Mouse (Mus musculus) brain, adult 10 weeks (tissue): ENCODE measurements around the gene Gm10192. TPM values are rescaled to one million over a fixed set of nuclear protein-coding genes. Genes with fewer than 3 reads are reported as not detected.

ENCODE experiments used
- polyA plus RNA-seq: library from polyadenylated mRNA; stranded (reverse); fragments of 350-450 nt; fragmentation: Illumina TruSeq; extraction: RNeasy Lipid Tissue Mini Kit (QIAGEN cat#74804); gene quantifications from one replicate; pipeline ENCODE4 v1.2.3, GENCODE M21; 2015; ENCODE audit warnings: low read depth, low replicate concordance

Gene Gm10192
- polyA plus RNA-seq: not detected

GRCm38 (mm10) chr4:97183066-97183465, at the start of gene Gm10192:
TSS of gene Gm10192 (minus strand) at chr4:97183166.

